In genomic region chr2:38133036-38133825, GRCm38 (mm10) we compare ENCODE assay signal across 15 mouse cellular contexts.
DNase-seq lines count a peak whose midpoint lies in the region; ATAC-seq and TF ChIP-seq lines count a peak whose summit lies in the region.
"Had no signal": no experiment of that assay in that cellular context is flagged by ENCODE, and none has a peak within 500 bp of the region (broad histone marks: within the 10 kb centered on the region; RNA-seq: fewer than 3 reads in every experiment).

No protein-coding gene starts in this region.

- H3K9ac ChIP-seq in liver, embryonic 15.5 days = no peak overlapping the region
- H3K9ac ChIP-seq in hindbrain, embryonic 14.5 days = no peak overlapping the region
- H3K9ac ChIP-seq: embryonic facial prominence, embryonic 15.5 days; lung, embryonic 15.5 days had no signal

- no peaks in the 10 kb centered on the region for H3K36me3 ChIP-seq in liver, embryonic 15.5 days (replicated peaks)
- H3K36me3 ChIP-seq in hindbrain, embryonic 14.5 days (replicated peaks; ENCODE audit: control insufficient read depth, insufficient read depth) = no peaks in the 10 kb centered on the region
- H3K36me3 ChIP-seq: embryonic facial prominence, embryonic 15.5 days; hindbrain, embryonic 10.5 days; lung, embryonic 15.5 days had no signal

- H3K9me3 ChIP-seq in liver, embryonic 15.5 days (replicated peaks) = no peaks in the 10 kb centered on the region
- no peaks in the 10 kb centered on the region for H3K9me3 ChIP-seq in hindbrain, embryonic 14.5 days (ENCODE audit: control insufficient read depth, low read length)
- H3K9me3 ChIP-seq: embryonic facial prominence, embryonic 15.5 days; hindbrain, embryonic 10.5 days; lung, embryonic 15.5 days had no signal

- H3K4me3 ChIP-seq in cerebellum, adult 2 months (replicated peaks; ENCODE audit: insufficient read depth, low read depth, low read length) = no peak overlapping the region
- no peak overlapping the region for H3K4me3 ChIP-seq in liver, embryonic 15.5 days (replicated peaks)
- H3K4me3 ChIP-seq in hindbrain, embryonic 14.5 days (replicated peaks; ENCODE audit: low read length) = no peak overlapping the region
- H3K4me3 ChIP-seq: embryonic facial prominence, embryonic 15.5 days; hindbrain, embryonic 10.5 days; lung, embryonic 15.5 days had no signal

- peaks cover 12% of the 10 kb centered on the region; the same call in 1 of the 2 replicates for H3K4me1 ChIP-seq in cerebellum, adult 2 months (ENCODE audit: control insufficient read depth, insufficient read depth, low read length)
- peaks cover 49% of the 10 kb centered on the region for H3K4me1 ChIP-seq in liver, embryonic 15.5 days (replicated peaks)
- no peaks in the 10 kb centered on the region for H3K4me1 ChIP-seq in hindbrain, embryonic 14.5 days (replicated peaks; ENCODE audit: control insufficient read depth, insufficient read depth, low read length)
- H3K4me1 ChIP-seq: embryonic facial prominence, embryonic 15.5 days; lung, embryonic 15.5 days had no signal

- TF ChIP-seq CTCF in cerebellum, adult 2 months (IDR thresholded peaks at IDR 0.05; ENCODE audit: borderline replicate concordance, insufficient read depth, low read depth, low read length) = no peak

- DNase-seq in cerebellum, adult 2 months = peak; percentile 21 to 36
- DNase-seq in cerebellum, adult 9-10 months = no peak
- peak; percentile 42 to 43 for DNase-seq in left cerebral cortex, adult 9 months (ENCODE audit: low spot score in 2 of 2)
- DNase-seq in left cerebral cortex, adult 11 months (ENCODE audit: low spot score) = no peak
- DNase-seq in 416B (ENCODE audit: low read depth) = peak; percentile 67
- no peak for DNase-seq in hindbrain, embryonic 14.5 days (ENCODE audit: low spot score)
- no peak for DNase-seq in kidney, adult 11 months
- DNase-seq: adrenal gland, postnatal 10 days; kidney, adult 8-10 months; left cerebral cortex, postnatal 4 days; midbrain, embryonic 14.5 days had no signal

- no peak for ATAC-seq in liver, embryonic 15.5 days (ENCODE audit: insufficient read depth)
- ATAC-seq in hindbrain, embryonic 14.5 days (ENCODE audit: low FRiP score) = no peak

- H3K27ac ChIP-seq in cerebellum, adult 2 months (ENCODE audit: insufficient read depth, low read length) = no peak overlapping the region
- H3K27ac ChIP-seq in liver, embryonic 15.5 days (replicated peaks) = peak overlapping the region; percentile 77
- H3K27ac ChIP-seq in hindbrain, embryonic 14.5 days = no peak overlapping the region
- H3K27ac ChIP-seq: embryonic facial prominence, embryonic 15.5 days; hindbrain, embryonic 10.5 days; lung, embryonic 15.5 days had no signal

- H3K4me2 ChIP-seq in liver, embryonic 15.5 days = no peak overlapping the region
- H3K4me2 ChIP-seq in hindbrain, embryonic 14.5 days (replicated peaks) = no peak overlapping the region
- H3K4me2 ChIP-seq: embryonic facial prominence, embryonic 15.5 days; lung, embryonic 15.5 days had no signal

- H3K27me3 ChIP-seq in cerebellum, adult 2 months (ENCODE audit: control insufficient read depth, insufficient read depth, low read length) = no peaks in the 10 kb centered on the region
- H3K27me3 ChIP-seq in liver, embryonic 15.5 days = no peaks in the 10 kb centered on the region
- H3K27me3 ChIP-seq in hindbrain, embryonic 14.5 days (ENCODE audit: control insufficient read depth, insufficient read depth, low read length) = no peaks in the 10 kb centered on the region
- H3K27me3 ChIP-seq: embryonic facial prominence, embryonic 15.5 days; lung, embryonic 15.5 days had no signal

- TF ChIP-seq POLR2A in cerebellum, adult 2 months (IDR thresholded peaks at IDR 0.05; ENCODE audit: borderline replicate concordance, insufficient read depth, low read length) = no peak

- WGBS in cerebellum, adult 2 months = 69% methylated on average over 5 of the region's 5 CpGs
- 52% methylated on average over 5 of the region's 5 CpGs for WGBS in liver, embryonic 15.5 days (ENCODE audit: insufficient replicate concordance)
- 89% methylated on average over 5 of the region's 5 CpGs for WGBS in hindbrain, embryonic 14.5 days

Comparison
In these comparisons a context has a peak if more than half of its experiments do, and no peak if none do; other contexts are left out.
1. DNase-seq: peak in cerebellum, adult 2 months (2 of 2), left cerebral cortex, adult 9 months (2 of 2) and 416B (single experiment); none in cerebellum, adult 9-10 months (single experiment), left cerebral cortex, adult 11 months (single experiment), hindbrain, embryonic 14.5 days (single experiment) and kidney, adult 11 months (single experiment).